Mouse (Mus musculus) intestine, postnatal 0 days (tissue): ENCODE results near the gene Cxcr6. TPM values are rescaled to one million over a fixed set of nuclear protein-coding genes. Genes with fewer than 3 reads are reported as not detected.

ENCODE experiments used
- ATAC-seq: fragments of 200-750 bp; cut with Nextera tagmentation; 2 replicates; pipeline ENCODE4 v1.8.0; 2017; ENCODE audit warnings: mild to moderate bottlenecking, moderate TSS enrichment, moderate library complexity
- H3K27ac ChIP-seq: fragments of 300-500 bp; sonication (generic); 2 replicates; pipeline ENCODE4 v1.5.1; 2014; ENCODE audit warnings: mild to moderate bottlenecking, low read depth, low read length, moderate library complexity
- H3K27me3 ChIP-seq: fragments of 300-500 bp; sonication (generic); replicated peaks from 2 replicates; pipeline ENCODE4 v1.6.1; 2014; ENCODE audit warnings: low read length, mixed read lengths; ENCODE audit not compliant: control insufficient read depth, insufficient read depth
- H3K36me3 ChIP-seq: fragments of 300-500 bp; sonication (generic); 2 replicates; pipeline ENCODE4 v1.6.1; 2014; ENCODE audit warnings: mild to moderate bottlenecking, moderate library complexity; ENCODE audit not compliant: control insufficient read depth, insufficient read depth
- H3K4me1 ChIP-seq: fragments of 300-500 bp; sonication (generic); replicated peaks from 2 replicates; pipeline ENCODE4 v1.6.1; 2014; ENCODE audit warnings: antibody characterized with exemption, low read length, mixed read lengths; ENCODE audit not compliant: control insufficient read depth, insufficient read depth
- H3K4me2 ChIP-seq: fragments of 300-500 bp; sonication (generic); replicated peaks from 2 replicates; pipeline ENCODE4 v1.6.1; 2014; ENCODE audit warnings: low read depth, mild to moderate bottlenecking, moderate library complexity
- H3K4me3 ChIP-seq: fragments of 300-500 bp; sonication (generic); 2 replicates; pipeline ENCODE4 v1.5.1; 2014; ENCODE audit warnings: low read depth, low read length
- H3K9ac ChIP-seq: fragments of 300-500 bp; sonication (generic); 2 replicates; pipeline ENCODE4 v1.6.1; 2014; ENCODE audit warnings: mild to moderate bottlenecking, low read depth, low read length
- H3K9me3 ChIP-seq: fragments of 300-500 bp; sonication (generic); 2 replicates; pipeline ENCODE4 v1.6.1; 2016; ENCODE audit warnings: mixed run types; ENCODE audit not compliant: control insufficient read depth
- CTCF ChIP-seq: sonication (generic); IDR thresholded peaks from 2 replicates; pipeline ENCODE4 v1.5.1; 2016; ENCODE audit warnings: low read depth, mild to moderate bottlenecking, control low read depth, antibody characterized with exemption, moderate library complexity
- WGBS: fragments of 180-500 bp; shearing (Covaris S2); extraction: QIAGEN DNeasy Blood & Tissue Kit; methylation state at CpG from one replicate; pipeline ENCODE4 v1.1.7; 2014; 5-methylcytosine and 5-hydroxymethylcytosine counted together
- polyA plus RNA-seq: library from polyadenylated mRNA; unstranded; fragments of >200 nt; fragmentation: Nextera tagmentation; extraction: Ambion mirVana; gene quantifications from 2 replicates; pipeline ENCODE4 v1.2.1, GENCODE M21; 2015

The Cxcr6 gene
- polyA plus RNA-seq, 1 experiment from 2014 or later, result 1.3 TPM

DNA sequence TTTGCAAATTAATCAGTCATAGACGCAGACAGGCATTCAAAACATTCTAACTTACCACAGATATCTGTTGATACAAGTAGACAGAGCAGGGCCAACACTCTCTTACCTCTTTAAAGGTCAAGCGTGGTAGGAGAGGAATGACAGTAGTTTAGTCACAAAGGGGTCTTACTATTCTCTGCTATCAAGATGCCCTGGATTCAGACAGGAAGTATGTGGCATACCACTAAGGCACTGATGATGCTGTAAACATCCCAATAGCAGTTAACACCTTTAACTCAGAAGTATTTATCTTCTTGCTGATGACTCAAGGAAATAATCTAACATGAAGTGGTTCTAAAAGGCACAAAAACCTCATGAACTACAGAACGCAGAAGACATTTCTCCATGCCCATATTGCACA, 29.6 kb downstream of the Cxcr6 start:
- no peaks in the 10 kb centered on the region for H3K9me3 ChIP-seq
- no peak for TF ChIP-seq CTCF
- no peak for ATAC-seq
- no peaks in the 10 kb centered on the region for H3K27me3 ChIP-seq
- H3K36me3 ChIP-seq, result peaks cover 63% of the 10 kb centered on the region
- no peak overlapping the region for H3K9ac ChIP-seq
- H3K4me1 ChIP-seq, result no peaks in the 10 kb centered on the region
- no peak overlapping the region for H3K27ac ChIP-seq
- no peak overlapping the region for H3K4me2 ChIP-seq
- WGBS, result 93% methylated on average over 3 of the region's 3 CpGs
- H3K4me3 ChIP-seq, result no peak overlapping the region

GRCm38 (mm10) chr9:123840243-123840642, 34.0 kb downstream of the Cxcr6 start:
- Histone ChIP-seq H3K4me2 (no peak overlapping the region), H3K36me3 (peaks cover 58% of the 10 kb centered on the region)
- no peak for ATAC-seq

DNA sequence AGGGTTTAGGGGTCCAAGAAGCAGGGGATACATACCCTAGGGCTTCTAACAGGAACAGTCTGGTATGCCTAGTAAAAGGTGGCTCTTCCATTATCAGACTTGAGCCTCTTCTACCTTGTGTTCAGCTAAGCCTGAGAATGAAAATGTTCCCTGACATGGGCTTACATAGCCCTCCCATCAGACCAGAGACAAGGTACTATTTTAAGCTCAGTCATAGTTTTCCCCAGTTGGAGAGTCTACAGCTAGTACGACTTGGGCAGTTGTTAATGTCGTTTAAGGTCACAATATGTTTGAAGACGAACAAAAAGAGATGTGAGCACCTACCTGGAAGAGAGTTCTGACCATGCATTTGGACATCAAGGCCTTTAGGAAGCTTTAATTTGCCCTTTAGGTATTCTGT, 38.2 kb downstream of the Cxcr6 start:
- Histone ChIP-seq H3K36me3 (peaks cover 27% of the 10 kb centered on the region), H3K9me3 (no peaks in the 10 kb centered on the region), H3K4me1 (no peaks in the 10 kb centered on the region), H3K4me3 (no peak overlapping the region), H3K9ac (no peak overlapping the region), H3K27ac (no peak overlapping the region), H3K27me3 (no peaks in the 10 kb centered on the region), H3K4me2 (no peak overlapping the region)
- no peak for TF ChIP-seq CTCF
- WGBS, result 86% methylated on average over 3 of the region's 3 CpGs
- no peak for ATAC-seq

More at GRCm38 (mm10) chr9:123840243-123840642, 34.0 kb downstream of the Cxcr6 start:
- Histone ChIP-seq H3K9ac (no peak overlapping the region), H3K4me1 (no peaks in the 10 kb centered on the region), H3K27me3 (no peaks in the 10 kb centered on the region), H3K9me3 (no peaks in the 10 kb centered on the region), H3K27ac (no peak overlapping the region), H3K4me3 (no peak overlapping the region)
- no peak for TF ChIP-seq CTCF
- 88% methylated on average over 6 of the region's 6 CpGs for WGBS

DNA sequence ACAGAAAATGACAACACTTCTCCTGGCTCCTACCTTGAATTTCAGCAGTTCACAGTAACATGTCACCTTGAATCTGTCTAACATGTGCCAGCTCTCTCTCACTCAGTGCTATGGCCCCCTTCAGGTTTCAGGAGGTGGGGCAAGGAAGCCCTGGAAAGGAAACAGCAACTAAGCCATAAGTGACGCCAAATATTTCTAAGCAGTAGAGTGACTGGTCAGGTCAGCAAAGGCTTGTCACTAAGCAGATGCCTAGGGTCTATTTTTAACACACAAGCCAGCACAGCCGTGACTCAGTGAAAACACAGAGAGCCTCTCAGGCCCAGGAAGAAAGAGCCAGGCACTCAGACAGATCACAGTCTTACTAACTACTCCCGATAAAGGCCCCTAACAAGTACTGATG, 38.8 kb downstream of the Cxcr6 start:
- Histone ChIP-seq H3K36me3 (peaks cover 20% of the 10 kb centered on the region), H3K27ac (no peak overlapping the region), H3K4me3 (no peak overlapping the region), H3K4me2 (no peak overlapping the region), H3K9ac (no peak overlapping the region), H3K9me3 (no peaks in the 10 kb centered on the region), H3K27me3 (no peaks in the 10 kb centered on the region), H3K4me1 (0 out of 2 replicates have a peak, but pooled peaks cover 1% of the 10 kb centered on the region)
- ATAC-seq, result no peak
- 48% methylated on average over 3 of the region's 3 CpGs for WGBS
- TF ChIP-seq CTCF, result peak; percentile 35; the same call in 1 of the 2 replicates

DNA sequence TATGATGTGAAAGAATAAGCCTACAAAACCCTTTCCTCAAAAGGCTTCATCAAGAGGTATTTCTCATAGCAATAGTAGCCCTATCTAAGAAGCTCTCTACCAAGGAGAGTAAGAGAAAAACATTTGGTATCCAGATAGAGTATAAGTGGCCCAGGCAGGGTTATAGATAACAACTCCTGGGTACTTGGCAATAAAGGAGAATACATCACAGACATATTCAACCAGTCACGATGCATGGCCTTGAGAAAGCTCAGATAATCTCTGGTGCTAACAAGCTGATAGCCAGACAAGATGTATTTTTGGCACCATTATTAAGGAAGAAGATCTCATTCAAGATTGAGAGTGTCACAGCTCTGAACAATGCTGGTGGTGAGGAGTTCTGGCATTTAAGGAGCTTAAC, 40.2 kb downstream of the Cxcr6 start:
- 56% methylated on average over 1 of the region's 1 CpGs for WGBS
- no peaks in the 10 kb centered on the region for H3K27me3 ChIP-seq
- ATAC-seq, result no peak
- H3K27ac ChIP-seq, result no peak overlapping the region
- no peaks in the 10 kb centered on the region for H3K9me3 ChIP-seq
- H3K4me2 ChIP-seq, result no peak overlapping the region
- H3K4me1 ChIP-seq, result 0 out of 2 replicates have a peak, but pooled peaks cover 3% of the 10 kb centered on the region
- H3K4me3 ChIP-seq, result no peak overlapping the region
- TF ChIP-seq CTCF, result no peak
- H3K36me3 ChIP-seq, result peaks cover 10% of the 10 kb centered on the region; the same call in 1 of the 2 replicates
- no peak overlapping the region for H3K9ac ChIP-seq

DNA sequence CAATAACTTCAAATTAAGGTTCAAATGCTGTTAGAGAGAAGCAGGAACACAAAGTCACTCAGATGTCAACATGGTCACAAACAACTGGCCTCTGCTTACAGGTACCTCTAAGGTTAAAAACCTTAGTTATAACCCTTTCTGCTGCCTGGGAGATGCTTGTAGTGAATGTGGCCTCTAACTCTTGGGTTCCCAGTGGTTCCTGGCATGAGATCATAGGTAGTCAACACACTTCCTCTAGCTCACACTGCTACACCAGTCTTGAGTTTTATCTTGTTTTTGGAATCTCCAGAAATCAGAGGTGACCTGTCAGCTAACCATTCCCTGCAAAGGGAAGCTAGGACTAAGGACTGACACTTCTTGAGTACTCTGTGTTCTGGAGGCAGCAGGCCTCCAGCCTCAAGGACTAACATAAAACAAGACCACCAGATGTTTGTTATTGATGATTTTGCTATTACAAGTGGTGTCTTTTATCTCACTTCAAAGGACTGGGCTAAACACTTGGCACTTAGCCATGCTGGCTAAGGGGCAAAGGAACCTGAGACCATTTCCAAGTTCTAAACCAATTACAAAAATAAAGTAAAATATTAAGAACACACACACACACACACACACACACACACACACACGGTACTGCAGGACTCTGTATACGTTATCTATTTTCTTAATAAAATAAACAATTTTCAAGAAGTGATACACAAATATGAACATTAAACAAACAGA, 43.9 kb downstream of the Cxcr6 start:
- WGBS, result 41% methylated on average over 2 of the region's 2 CpGs
- H3K36me3 ChIP-seq, result no peaks in the 10 kb centered on the region

More for the DNA sequence above, 43.9 kb downstream of the Cxcr6 start:
- Histone ChIP-seq H3K4me1 (0 out of 2 replicates have a peak, but pooled peaks cover 7% of the 10 kb centered on the region), H3K4me2 (peak overlapping the region; percentile 76; the same call in 1 of the 2 replicates), H3K4me3 (peak overlapping the region; percentile 77), H3K9ac (no peak overlapping the region), H3K9me3 (no peaks in the 10 kb centered on the region), H3K27me3 (no peaks in the 10 kb centered on the region), H3K27ac (no peak overlapping the region)
- no peak for TF ChIP-seq CTCF
- no peak for ATAC-seq
